Mouse (Mus musculus): Measurements from ENCODE around the gene Gm5725.
"Not testable (repeated sequence)": the region's sequence is repeated elsewhere in the genome, so short reads cannot be mapped to it uniquely, and the experiment has no call there.

Gm5725 gene

DNA sequence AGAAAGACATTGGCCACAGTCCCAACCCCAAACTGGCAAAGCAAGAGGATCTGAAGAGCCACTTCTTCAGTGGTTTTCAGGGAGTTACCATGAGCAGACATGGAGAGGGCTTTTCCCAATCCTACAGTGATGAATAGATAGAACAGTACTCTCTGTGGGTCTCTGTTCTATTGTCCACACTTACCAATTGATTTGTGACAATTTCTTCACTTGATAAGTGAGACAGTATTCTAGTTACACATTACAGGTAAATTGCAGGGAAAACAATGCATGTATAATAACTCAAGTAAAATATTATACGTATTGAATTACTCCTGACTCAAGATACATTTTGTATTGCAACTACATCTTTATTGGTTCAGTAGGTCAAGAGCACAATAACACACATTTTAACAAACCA is at the start of gene Gm5725:
TSS of gene Gm5725 (minus strand) at position 101 of the 400 bp plus-strand sequence.
- not testable (repeated sequence) for DNase-seq

DNA sequence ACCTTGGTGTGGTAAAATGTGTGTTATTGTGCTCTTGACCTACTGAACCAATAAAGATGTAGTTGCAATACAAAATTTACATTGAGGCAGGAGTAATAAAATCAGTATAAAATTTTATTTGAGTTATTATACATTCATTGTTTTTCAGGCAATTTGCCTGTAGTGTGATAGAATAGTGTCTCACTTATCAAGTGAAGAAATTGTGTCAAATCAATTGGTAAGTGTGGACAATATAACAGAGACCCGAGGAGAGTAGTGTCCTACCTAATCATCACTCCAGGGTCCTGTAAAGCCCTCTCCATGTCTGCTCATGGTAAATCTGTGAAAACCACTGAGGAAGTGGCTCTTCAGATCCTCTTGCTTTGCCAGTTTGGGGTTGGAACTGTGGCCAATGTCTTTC is 12.0 kb downstream of the Gm5725 start, which contains the start of gene Vmn1r135:
TSS of gene Vmn1r135 (plus strand) at position 301 of the 400 bp plus-strand sequence.
- not testable (repeated sequence) for DNase-seq

DNA sequence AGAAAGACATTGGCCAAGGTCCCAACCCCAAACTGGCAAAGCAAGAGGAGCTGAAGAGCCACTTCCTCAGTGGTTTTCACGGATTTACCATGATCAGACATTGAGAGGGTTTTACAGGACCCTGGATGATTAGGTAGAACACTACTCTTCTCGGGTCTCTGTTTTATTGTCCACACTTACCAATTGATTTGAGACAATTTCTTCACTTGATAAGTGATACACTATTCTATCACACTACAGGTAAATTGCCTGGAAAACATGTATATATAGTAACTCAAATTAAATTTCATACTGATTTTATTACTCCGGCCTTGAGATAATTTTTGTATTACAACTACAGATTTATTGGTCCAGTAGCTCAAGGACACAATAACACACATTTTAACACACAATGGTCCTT is 47.4 kb downstream of the Gm5725 start, which contains the start of gene Gm4177:
TSS of gene Gm4177 (minus strand) at position 101 of the 400 bp plus-strand sequence.
- DNase-seq = not testable (repeated sequence)

All from lung, postnatal 36 days (tissue).